Mouse (Mus musculus) frontal cortex, postnatal 25 days (tissue): ENCODE measurements around the gene Lyrm4.
"Not testable (repeated sequence)": the region's sequence is repeated elsewhere in the genome, so short reads cannot be mapped to it uniquely, and the experiment has no call there.

Source experiments
- DNase-seq, 2 experiments: peaks; one replicate each; pipeline ENCODE4 v3.0.0; 2022; ENCODE audit warnings: low spot score in 2 of 2

Lyrm4 gene

GRCm38 (mm10) chr13:35995696-35996426 lies 121.5 kb downstream of the Lyrm4 start:
- no peak for DNase-seq

- DNase-seq: no peak
Observed at GRCm38 (mm10) chr13:35995231-35995630, 122.1 kb downstream of the Lyrm4 start.

GRCm38 (mm10) chr13:35994067-35994466 lies 123.3 kb downstream of the Lyrm4 start:
- peak; percentile 19 to 28 for DNase-seq

- DNase-seq: not testable (repeated sequence)
Observed at GRCm38 (mm10) chr13:35991185-35991584, 126.1 kb downstream of the Lyrm4 start.

- DNase-seq: no peak
Observed at GRCm38 (mm10) chr13:35989329-35989728, 128.0 kb downstream of the Lyrm4 start.

GRCm38 (mm10) chr13:35982985-35983384 lies 134.3 kb downstream of the Lyrm4 start:
- DNase-seq: no peak

GRCm38 (mm10) chr13:35980471-35980870 lies 136.9 kb downstream of the Lyrm4 start:
- no peak for DNase-seq

GRCm38 (mm10) chr13:35976912-35977311 lies 140.4 kb downstream of the Lyrm4 start:
- DNase-seq: no peak

- no peak for DNase-seq
Observed at GRCm38 (mm10) chr13:35969829-35970228, 147.5 kb downstream of the Lyrm4 start.

GRCm38 (mm10) chr13:35969431-35969721 lies 147.9 kb downstream of the Lyrm4 start:
- DNase-seq: no peak

- no peak for DNase-seq
Observed at GRCm38 (mm10) chr13:35968719-35969430, 148.5 kb downstream of the Lyrm4 start.

GRCm38 (mm10) chr13:35968131-35968718 lies 149.1 kb downstream of the Lyrm4 start:
- peak in 1 of 2 experiments; percentile 6 for DNase-seq

- no peak for DNase-seq
Observed at GRCm38 (mm10) chr13:35967690-35968089, 149.6 kb downstream of the Lyrm4 start.

GRCm38 (mm10) chr13:35963583-35963982 lies 153.7 kb downstream of the Lyrm4 start:
- DNase-seq: no peak

- no peak for DNase-seq
Observed at GRCm38 (mm10) chr13:35959391-35960067, 157.8 kb downstream of the Lyrm4 start.

- DNase-seq: no peak
Observed at GRCm38 (mm10) chr13:35958539-35958938, 158.8 kb downstream of the Lyrm4 start, which contains the start of gene Ppp1r3g. Ppp1r3g (plus strand) TSS chr13:35958839.

- no peak for DNase-seq
Observed at GRCm38 (mm10) chr13:35949814-35950455, 167.4 kb downstream of the Lyrm4 start.

GRCm38 (mm10) chr13:35947354-35948000 lies 169.8 kb downstream of the Lyrm4 start:
- DNase-seq: peak; percentile 67 to 74

GRCm38 (mm10) chr13:35946659-35947353 lies 170.5 kb downstream of the Lyrm4 start:
- DNase-seq: no peak

GRCm38 (mm10) chr13:35940934-35941333 lies 176.4 kb downstream of the Lyrm4 start:
- no peak for DNase-seq
